Mouse (Mus musculus): ENCODE measurements at regions not wholly inside any gene's neighbourhood (a gene's known extent, or its start where the extent isn't known, plus 50 kb on each side); places are given as distances from the start of the nearest gene placed in this dataset.
"Not testable (repeated sequence)": the region's sequence is repeated elsewhere in the genome, so short reads cannot be mapped to it uniquely, and the experiment has no call there.

DNA sequence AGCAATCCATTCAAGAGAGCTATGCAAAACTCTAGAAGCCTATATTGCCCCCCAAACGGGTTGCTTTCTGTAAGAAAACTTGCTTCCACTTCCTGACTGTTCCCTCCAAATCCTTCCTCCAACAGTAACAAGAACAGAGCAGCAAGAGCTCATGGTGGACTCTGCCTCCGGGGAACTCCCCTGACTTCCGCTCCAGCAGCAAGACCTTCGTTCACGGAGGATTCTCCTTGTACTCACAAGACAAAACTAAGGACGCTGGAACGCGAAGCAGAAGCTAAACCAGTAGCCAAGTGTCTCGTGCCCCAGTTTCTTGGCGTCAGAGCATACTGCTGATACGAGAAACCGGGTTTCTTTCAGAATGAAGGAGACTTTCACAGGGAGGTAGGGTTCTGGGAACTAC, 50.7 kb downstream of the H2al2a start:
- Histone ChIP-seq H3K9ac (ENCODE audit: low read depth, low read length) (no peak overlapping the region), H3K4me3 (ENCODE audit: insufficient read depth, low read depth, low read length) (no peak overlapping the region), H3K4me1 (ENCODE audit: control insufficient read depth, insufficient read depth, low read length) (no peaks in the 10 kb centered on the region), H3K36me3 (ENCODE audit: control insufficient read depth, insufficient read depth, low read length) (no peaks in the 10 kb centered on the region), H3K79me2 (ENCODE audit: control insufficient read depth, insufficient read depth, low read length) (no peaks in the 10 kb centered on the region), H3K27ac (replicated peaks; ENCODE audit: insufficient read depth, low read depth, low read length) (no peak overlapping the region), H3K27me3 (ENCODE audit: control insufficient read depth, insufficient read depth, low read length) (0 out of 2 replicates have a peak, but pooled peaks cover 2% of the 10 kb centered on the region)
- WGBS = 62% methylated on average over 12 of the region's 12 CpGs
- no peak for DNase-seq (ENCODE audit: extremely low read depth, low read depth, low spot score)
- TF ChIP-seq CTCF (IDR thresholded peaks at IDR 0.05; ENCODE audit: low read depth, low read length) (no peak), POLR2A (IDR thresholded peaks at IDR 0.05; ENCODE audit: extremely low read depth, insufficient read depth, low read length) (no peak)

DNA sequence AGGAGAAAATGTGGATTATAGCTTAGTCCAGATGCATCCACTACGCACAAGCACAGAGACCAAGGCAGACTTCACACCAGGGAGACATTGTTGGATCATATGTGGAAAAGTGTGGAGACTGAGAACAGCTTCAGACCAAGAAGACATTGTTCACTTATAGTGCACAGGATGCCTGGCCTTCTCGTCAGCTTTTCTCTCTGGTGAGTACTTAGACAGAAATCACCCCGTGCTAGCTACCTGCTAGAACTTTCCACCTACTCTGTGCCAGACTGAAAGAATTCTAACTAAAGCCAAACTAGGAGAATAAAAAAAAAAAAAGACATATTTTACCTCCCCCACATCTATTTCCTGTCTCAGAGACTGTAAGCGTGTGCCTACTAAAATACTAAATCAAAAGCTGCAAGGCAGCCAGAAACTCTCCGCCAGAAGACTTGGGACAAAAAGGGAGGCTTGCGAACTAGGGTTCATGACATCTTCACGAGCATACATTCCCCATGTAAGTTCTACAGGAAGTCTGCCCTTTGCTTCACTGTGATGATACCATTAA, 51.3 kb downstream of the H2al2a start:
- 0 out of 2 replicates have a peak, but pooled peaks cover 1% of the 10 kb centered on the region for H3K27me3 ChIP-seq (ENCODE audit: control insufficient read depth, insufficient read depth, low read length)
- no peak overlapping the region for H3K4me3 ChIP-seq (ENCODE audit: insufficient read depth, low read depth, low read length)
- H3K79me2 ChIP-seq (ENCODE audit: control insufficient read depth, insufficient read depth, low read length) = no peaks in the 10 kb centered on the region
- H3K36me3 ChIP-seq (ENCODE audit: control insufficient read depth, insufficient read depth, low read length) = no peaks in the 10 kb centered on the region
- DNase-seq (ENCODE audit: extremely low read depth, low read depth, low spot score) = no peak
- no peaks in the 10 kb centered on the region for H3K4me1 ChIP-seq (ENCODE audit: control insufficient read depth, insufficient read depth, low read length)
- H3K27ac ChIP-seq (replicated peaks; ENCODE audit: insufficient read depth, low read depth, low read length) = no peak overlapping the region
- H3K9ac ChIP-seq (ENCODE audit: low read depth, low read length) = no peak overlapping the region
- TF ChIP-seq POLR2A (IDR thresholded peaks at IDR 0.05; ENCODE audit: extremely low read depth, insufficient read depth, low read length) = no peak
- TF ChIP-seq CTCF (IDR thresholded peaks at IDR 0.05; ENCODE audit: low read depth, low read length) = no peak
- 84% methylated on average over 7 of the region's 7 CpGs for WGBS

DNA sequence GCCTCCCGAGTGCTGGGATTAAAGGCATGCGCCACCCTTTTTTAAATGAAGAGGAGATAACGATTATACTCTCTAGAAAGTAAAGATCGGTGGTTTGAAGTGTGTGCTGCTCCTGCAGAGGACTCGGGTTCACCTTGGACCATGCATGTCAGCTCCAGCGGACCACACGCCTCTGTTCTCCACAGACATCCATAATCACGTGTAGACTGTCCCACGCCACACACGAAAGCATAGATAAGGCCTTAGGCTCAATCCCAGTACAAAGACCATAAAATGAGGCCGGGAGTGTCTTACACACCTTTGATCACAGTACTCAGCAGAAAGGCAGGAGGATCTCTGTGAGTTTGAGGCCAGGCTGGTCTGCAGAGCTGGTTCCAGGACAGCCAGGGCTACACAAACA, 53.3 kb downstream of the H2al2a start:
- Histone ChIP-seq H3K27ac (replicated peaks; ENCODE audit: insufficient read depth, low read depth, low read length) (no peak overlapping the region), H3K36me3 (ENCODE audit: control insufficient read depth, insufficient read depth, low read length) (no peaks in the 10 kb centered on the region), H3K79me2 (ENCODE audit: control insufficient read depth, insufficient read depth, low read length) (no peaks in the 10 kb centered on the region), H3K4me1 (ENCODE audit: control insufficient read depth, insufficient read depth, low read length) (no peaks in the 10 kb centered on the region), H3K27me3 (ENCODE audit: control insufficient read depth, insufficient read depth, low read length) (no peaks in the 10 kb centered on the region), H3K4me3 (ENCODE audit: insufficient read depth, low read depth, low read length) (no peak overlapping the region), H3K9ac (ENCODE audit: low read depth, low read length) (no peak overlapping the region)
- TF ChIP-seq CTCF (IDR thresholded peaks at IDR 0.05; ENCODE audit: low read depth, low read length) = no peak
- no peak for TF ChIP-seq POLR2A (IDR thresholded peaks at IDR 0.05; ENCODE audit: extremely low read depth, insufficient read depth, low read length)
- DNase-seq (ENCODE audit: extremely low read depth, low read depth, low spot score) = no peak
- WGBS = 94% methylated on average over 11 of the region's 11 CpGs

DNA sequence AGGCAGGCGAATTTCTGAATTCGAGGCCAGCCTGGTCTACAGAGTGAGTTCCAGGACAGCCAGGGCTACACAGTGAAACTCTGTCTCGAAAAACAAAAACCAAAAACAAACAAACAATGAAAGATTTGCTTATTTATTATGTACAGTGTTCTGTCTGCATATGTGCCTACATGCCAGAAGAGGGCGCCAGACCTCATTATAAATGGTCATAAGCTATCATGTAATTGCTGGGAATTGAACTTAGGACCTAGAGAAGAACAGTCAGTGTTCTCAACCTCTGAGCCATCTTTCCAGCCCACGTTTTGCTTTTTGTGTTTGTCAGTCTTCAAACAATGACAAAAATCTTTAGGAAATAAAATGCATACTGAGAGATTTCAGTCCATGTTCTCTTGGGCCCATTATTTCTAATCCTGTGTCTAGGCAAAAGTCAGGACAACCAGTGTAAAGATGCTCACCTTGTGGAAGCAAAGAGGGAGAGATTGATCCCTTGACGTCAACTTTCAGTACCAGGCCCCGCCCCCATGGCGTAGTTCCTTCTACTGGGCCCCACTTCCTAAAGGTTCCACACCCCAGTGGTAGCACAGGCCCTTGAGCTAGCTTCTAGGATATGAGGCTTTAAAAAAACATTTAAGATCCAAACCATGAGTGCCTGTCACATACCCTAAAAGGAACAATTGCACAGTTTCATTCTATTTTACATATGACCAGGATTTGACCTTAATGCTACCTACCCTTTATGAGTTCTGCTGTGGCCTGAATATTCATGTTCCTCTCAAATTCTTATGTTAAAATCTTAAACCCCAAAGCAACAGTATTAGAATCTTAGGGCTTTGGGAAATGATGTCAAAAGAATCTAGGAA, 54.0 kb downstream of the H2al2a start:
- no peak for TF ChIP-seq POLR2A (IDR thresholded peaks at IDR 0.05; ENCODE audit: extremely low read depth, insufficient read depth, low read length)
- peak; percentile 55 for TF ChIP-seq CTCF (IDR thresholded peaks at IDR 0.05; ENCODE audit: low read depth, low read length)
- H3K27me3 ChIP-seq (ENCODE audit: control insufficient read depth, insufficient read depth, low read length) = no peaks in the 10 kb centered on the region
- H3K4me3 ChIP-seq (ENCODE audit: insufficient read depth, low read depth, low read length) = no peak overlapping the region
- no peak overlapping the region for H3K9ac ChIP-seq (ENCODE audit: low read depth, low read length)
- no peaks in the 10 kb centered on the region for H3K36me3 ChIP-seq (ENCODE audit: control insufficient read depth, insufficient read depth, low read length)
- no peaks in the 10 kb centered on the region for H3K4me1 ChIP-seq (ENCODE audit: control insufficient read depth, insufficient read depth, low read length)
- DNase-seq (ENCODE audit: extremely low read depth, low read depth, low spot score) = peak; percentile 42
- WGBS = 63% methylated on average over 8 of the region's 8 CpGs
- no peak overlapping the region for H3K27ac ChIP-seq (replicated peaks; ENCODE audit: insufficient read depth, low read depth, low read length)
- no peaks in the 10 kb centered on the region for H3K79me2 ChIP-seq (ENCODE audit: control insufficient read depth, insufficient read depth, low read length)

DNA sequence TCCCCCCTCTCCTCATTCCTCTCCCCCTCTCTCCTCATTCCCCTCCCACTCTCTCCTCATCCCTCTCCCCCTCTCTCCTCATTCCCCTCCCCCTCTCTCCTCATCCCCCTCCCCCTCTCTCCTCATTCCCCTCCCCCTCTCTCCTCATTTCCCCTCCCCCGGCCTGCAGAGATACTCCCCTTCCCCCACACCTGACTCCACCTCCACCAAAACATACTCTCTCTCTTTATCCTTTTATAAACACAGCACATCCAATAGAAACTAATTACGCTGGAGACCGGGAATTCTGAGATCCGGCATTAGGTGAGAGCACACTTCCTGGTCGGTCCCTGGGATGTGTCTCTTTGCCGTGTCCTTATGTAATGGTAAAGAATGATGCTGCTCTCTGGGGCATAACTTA, 54.8 kb downstream of the H2al2a start:
- no peaks in the 10 kb centered on the region for H3K4me1 ChIP-seq (ENCODE audit: control insufficient read depth, insufficient read depth, low read length)
- H3K9ac ChIP-seq (ENCODE audit: low read depth, low read length) = no peak overlapping the region
- H3K79me2 ChIP-seq (ENCODE audit: control insufficient read depth, insufficient read depth, low read length) = no peaks in the 10 kb centered on the region
- TF ChIP-seq CTCF (IDR thresholded peaks at IDR 0.05; ENCODE audit: low read depth, low read length) (no peak), POLR2A (IDR thresholded peaks at IDR 0.05; ENCODE audit: extremely low read depth, insufficient read depth, low read length) (no peak)
- no peak overlapping the region for H3K27ac ChIP-seq (replicated peaks; ENCODE audit: insufficient read depth, low read depth, low read length)
- H3K36me3 ChIP-seq (ENCODE audit: control insufficient read depth, insufficient read depth, low read length) = no peaks in the 10 kb centered on the region
- DNase-seq (ENCODE audit: extremely low read depth, low read depth, low spot score) = no peak
- no peaks in the 10 kb centered on the region for H3K27me3 ChIP-seq (ENCODE audit: control insufficient read depth, insufficient read depth, low read length)
- 92% methylated on average over 6 of the region's 6 CpGs for WGBS
- H3K4me3 ChIP-seq (ENCODE audit: insufficient read depth, low read depth, low read length) = no peak overlapping the region

DNA sequence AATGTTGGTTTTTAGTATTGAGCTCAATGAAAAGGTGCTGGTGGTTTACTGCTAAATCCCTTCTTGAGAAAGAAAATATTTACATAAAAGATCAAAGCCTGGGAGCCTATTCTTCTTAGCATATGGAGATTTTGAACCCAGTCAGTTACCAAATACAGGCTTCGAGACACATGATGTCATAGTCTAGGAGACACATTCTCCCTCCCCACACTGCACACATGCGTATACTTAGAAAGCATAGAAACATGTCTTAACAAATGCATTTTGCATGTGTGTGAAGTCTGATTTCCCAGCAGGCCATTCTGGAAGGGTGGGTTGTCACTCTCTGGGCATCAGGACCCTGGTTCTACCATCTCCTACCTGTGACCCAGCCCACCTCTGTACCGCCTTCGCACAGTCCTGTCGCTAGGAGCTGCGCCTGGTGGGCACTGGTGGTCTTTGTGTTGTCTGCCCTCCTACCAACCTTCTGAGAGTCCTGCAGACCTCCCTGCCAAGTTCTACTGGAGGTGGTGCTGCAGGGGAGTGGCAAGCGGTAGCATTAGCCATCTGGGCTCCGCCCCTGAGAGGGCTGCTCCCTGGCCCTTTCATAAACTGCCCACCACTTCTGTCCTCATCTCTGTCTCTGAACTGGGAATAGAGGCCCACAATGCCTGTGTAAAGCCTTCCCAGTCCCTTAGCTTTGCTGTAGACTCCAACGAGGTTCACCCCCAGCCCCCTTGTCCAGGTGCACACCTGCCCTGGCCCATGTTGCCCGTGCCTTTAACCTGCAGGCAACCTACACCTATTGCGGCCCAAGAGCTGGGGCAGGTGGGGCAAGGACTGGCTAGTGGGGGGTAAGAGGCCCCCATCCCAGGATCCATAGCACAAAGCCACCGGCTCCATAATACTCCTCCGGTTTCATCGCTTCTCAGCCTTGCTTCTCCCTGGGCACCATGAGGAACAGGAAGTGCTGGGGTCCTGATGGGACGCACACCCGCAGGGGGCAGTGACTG, 56.6 kb downstream of the H2al2a start:
- H3K27ac ChIP-seq (replicated peaks; ENCODE audit: insufficient read depth, low read depth, low read length); H3K4me3 ChIP-seq (ENCODE audit: insufficient read depth, low read depth, low read length); H3K79me2 ChIP-seq (ENCODE audit: control insufficient read depth, insufficient read depth, low read length); H3K36me3 ChIP-seq (ENCODE audit: control insufficient read depth, insufficient read depth, low read length); H3K27me3 ChIP-seq (ENCODE audit: control insufficient read depth, insufficient read depth, low read length); H3K4me1 ChIP-seq (ENCODE audit: control insufficient read depth, insufficient read depth, low read length); DNase-seq (ENCODE audit: extremely low read depth, low read depth, low spot score); H3K9ac ChIP-seq (ENCODE audit: low read depth, low read length): not testable (repeated sequence)
- WGBS = 68% methylated on average over 15 of the region's 16 CpGs
